11 mouse cellular contexts compared by ENCODE assay signal in genomic region chr9:55549302-55549890, GRCm38 (mm10). TPM values are rescaled to one million over a fixed set of nuclear protein-coding genes. Genes with fewer than 3 reads are reported as not detected.
DNase-seq lines count a peak whose midpoint lies in the region; ATAC-seq and TF ChIP-seq lines count a peak whose summit lies in the region.
"Had no signal": no experiment of that assay in that cellular context is flagged by ENCODE, and none has a peak within 500 bp of the region (broad histone marks: within the 10 kb centered on the region; RNA-seq: fewer than 3 reads in every experiment).

No protein-coding gene starts in this region.

- no peaks in the 10 kb centered on the region for H3K4me1 ChIP-seq in cerebellum, adult 2 months (ENCODE audit: control insufficient read depth, insufficient read depth, low read length)
- peaks cover 16% of the 10 kb centered on the region for H3K4me1 ChIP-seq in liver, embryonic 11.5 days (replicated peaks; ENCODE audit: control insufficient read depth, insufficient read depth, low read length)
- H3K4me1 ChIP-seq in intestine, embryonic 15.5 days (replicated peaks): peaks cover 19% of the 10 kb centered on the region
- peaks cover 21% of the 10 kb centered on the region for H3K4me1 ChIP-seq in neural tube, embryonic 13.5 days (replicated peaks)

- peaks cover 2% of the 10 kb centered on the region; the same call in 1 of the 2 replicates for H3K9me3 ChIP-seq in liver, embryonic 11.5 days (ENCODE audit: control insufficient read depth, low read length)
- no peaks in the 10 kb centered on the region for H3K9me3 ChIP-seq in intestine, embryonic 15.5 days
- no peaks in the 10 kb centered on the region for H3K9me3 ChIP-seq in neural tube, embryonic 13.5 days

- TF ChIP-seq POLR2A in cerebellum, adult 2 months (IDR thresholded peaks at IDR 0.05; ENCODE audit: borderline replicate concordance, insufficient read depth, low read length): no peak

- H3K4me3 ChIP-seq in cerebellum, adult 2 months (replicated peaks; ENCODE audit: insufficient read depth, low read depth, low read length): no peak overlapping the region
- no peak overlapping the region for H3K4me3 ChIP-seq in liver, embryonic 11.5 days (ENCODE audit: low read depth, low read length)
- no peak overlapping the region for H3K4me3 ChIP-seq in intestine, embryonic 15.5 days (replicated peaks)
- no peak overlapping the region for H3K4me3 ChIP-seq in neural tube, embryonic 13.5 days

- H3K36me3 ChIP-seq in liver, embryonic 11.5 days (ENCODE audit: control insufficient read depth, insufficient read depth, low read length): no peaks in the 10 kb centered on the region
- H3K36me3 ChIP-seq in intestine, embryonic 15.5 days: no peaks in the 10 kb centered on the region
- H3K36me3 ChIP-seq in neural tube, embryonic 13.5 days: no peaks in the 10 kb centered on the region

- 39% methylated on average over 16 of the region's 16 CpGs for whole genome bisulfite sequencing in cerebellum, adult 2 months
- WGBS in liver, embryonic 11.5 days: 9% methylated on average over 16 of the region's 16 CpGs
- 16% methylated on average over 16 of the region's 16 CpGs for WGBS in intestine, embryonic 15.5 days
- 2% methylated on average over 16 of the region's 16 CpGs for WGBS in neural tube, embryonic 13.5 days

- H3K27ac ChIP-seq in cerebellum, adult 2 months (ENCODE audit: insufficient read depth, low read length): no peak overlapping the region
- H3K27ac ChIP-seq in liver, embryonic 11.5 days (ENCODE audit: low read depth, low read length): no peak overlapping the region
- no peak overlapping the region for H3K27ac ChIP-seq in intestine, embryonic 15.5 days
- H3K27ac ChIP-seq in neural tube, embryonic 13.5 days (replicated peaks): no peak overlapping the region

- peak overlapping the region; percentile 49 for H3K4me2 ChIP-seq in liver, embryonic 11.5 days
- peak overlapping the region; percentile 33; the same call in 1 of the 2 replicates for H3K4me2 ChIP-seq in intestine, embryonic 15.5 days (replicated peaks)
- peak overlapping the region; percentile 22 for H3K4me2 ChIP-seq in neural tube, embryonic 13.5 days

- H3K9ac ChIP-seq in liver, embryonic 11.5 days (ENCODE audit: low read depth, low read length): 0 out of 2 replicates have a peak overlapping the region, but pooled peaks have one; percentile 20
- H3K9ac ChIP-seq in intestine, embryonic 15.5 days: no peak overlapping the region
- H3K9ac ChIP-seq in neural tube, embryonic 13.5 days: no peak overlapping the region

- no peak for DNase-seq in cerebellum, adult 2 months
- no peak for DNase-seq in cerebellum, postnatal 25 days
- no peak for DNase-seq in liver, embryonic 11.5 days (ENCODE audit: low spot score)
- no peak for DNase-seq in liver
- no peak for DNase-seq in spleen, postnatal 14 days (ENCODE audit: low spot score in 2 of 2)
- DNase-seq in frontal cortex, adult 2 months (ENCODE audit: extremely low spot score in 1 of 2, low spot score in 1 of 2): no peak
- DNase-seq: cerebellum, adult 9-10 months; gastrocnemius, postnatal 36 days; thymus, postnatal 36 days had no signal

- H3K27me3 ChIP-seq in cerebellum, adult 2 months (ENCODE audit: control insufficient read depth, insufficient read depth, low read length): peaks cover 3% of the 10 kb centered on the region; the same call in 1 of the 2 replicates
- peaks cover 57% of the 10 kb centered on the region for H3K27me3 ChIP-seq in liver, embryonic 11.5 days (replicated peaks; ENCODE audit: control insufficient read depth, insufficient read depth, low read length)
- H3K27me3 ChIP-seq in intestine, embryonic 15.5 days (replicated peaks): peaks cover 34% of the 10 kb centered on the region
- peaks cover 82% of the 10 kb centered on the region for H3K27me3 ChIP-seq in neural tube, embryonic 13.5 days

- 0 out of 2 replicates have a peak, but pooled peaks have one; percentile 17 for TF ChIP-seq CTCF in cerebellum, adult 2 months (IDR thresholded peaks at IDR 0.05; ENCODE audit: borderline replicate concordance, insufficient read depth, low read depth, low read length)

- ATAC-seq in liver, embryonic 11.5 days (replicated peaks; ENCODE audit: low FRiP score): no peak
- no peak for ATAC-seq in intestine, embryonic 15.5 days
- peak; percentile 44; the same call in 1 of the 2 replicates for ATAC-seq in neural tube, embryonic 13.5 days (ENCODE audit: low read depth)

RNA-seq across cellular contexts. Expression of gene Isl2, which starts 10.9 kb away (rescaled TPM):
- 0.23 and 0.46 TPM in 2 replicates for polyA plus RNA-seq in cerebellum, adult 2 months (2012; rRNA removed)
- 2.1 TPM in 2 replicates for polyA plus RNA-seq in liver, embryonic 11.5 days (2014; fragmentation: Nextera tagmentation; extraction: Ambion mirVana)
- 3.3 and 3.7 TPM in 2 replicates for polyA plus RNA-seq in intestine, embryonic 15.5 days (2015; fragmentation: Nextera tagmentation; extraction: Ambion mirVana)
- polyA plus RNA-seq in neural tube, embryonic 13.5 days (2015; fragmentation: Nextera tagmentation; extraction: Ambion mirVana): 55.2 and 62.4 TPM in 2 replicates
- polyA plus RNA-seq in frontal cortex, adult 2 months (2012; rRNA removed): not detected in 2 replicates

RNA-seq across cellular contexts. Expression of gene Etfa, which starts 37.4 kb away (rescaled TPM):
- polyA plus RNA-seq in cerebellum, adult 2 months (2012; rRNA removed): 62.3 and 72.3 TPM in 2 replicates
- polyA plus RNA-seq in liver, embryonic 11.5 days (2014; fragmentation: Nextera tagmentation; extraction: Ambion mirVana): 195 and 217 TPM in 2 replicates
- polyA plus RNA-seq in intestine, embryonic 15.5 days (2015; fragmentation: Nextera tagmentation; extraction: Ambion mirVana): 288 and 318 TPM in 2 replicates
- 106 and 116 TPM in 2 replicates for polyA plus RNA-seq in neural tube, embryonic 13.5 days (2015; fragmentation: Nextera tagmentation; extraction: Ambion mirVana)
- 37.7 and 48.5 TPM in 2 replicates for polyA plus RNA-seq in frontal cortex, adult 2 months (2012; rRNA removed)

Comparison
In these comparisons a context has a peak if more than half of its experiments do, and no peak if none do; other contexts are left out.
1. RNA of gene Isl2, which starts 10.9 kb away (polyA plus RNA-seq): 55.2 to 62.4 TPM in neural tube, embryonic 13.5 days; 3.3 to 3.7 TPM in intestine, embryonic 15.5 days, 2.1 TPM in liver, embryonic 11.5 days, 0.23 to 0.46 TPM in cerebellum, adult 2 months and not detected in frontal cortex, adult 2 months; every median in the first group is over 10 times any median in the second.
2. Peak in every context shown above with its lines, with median percentiles within 50 percentile points of each other: H3K4me2 ChIP-seq.